Mouse (Mus musculus): ENCODE measurements at regions not wholly inside any gene's neighbourhood (a gene's known extent, or its start where the extent isn't known, plus 50 kb on each side); places are given as distances from the start of the nearest gene placed in this dataset.

DNA sequence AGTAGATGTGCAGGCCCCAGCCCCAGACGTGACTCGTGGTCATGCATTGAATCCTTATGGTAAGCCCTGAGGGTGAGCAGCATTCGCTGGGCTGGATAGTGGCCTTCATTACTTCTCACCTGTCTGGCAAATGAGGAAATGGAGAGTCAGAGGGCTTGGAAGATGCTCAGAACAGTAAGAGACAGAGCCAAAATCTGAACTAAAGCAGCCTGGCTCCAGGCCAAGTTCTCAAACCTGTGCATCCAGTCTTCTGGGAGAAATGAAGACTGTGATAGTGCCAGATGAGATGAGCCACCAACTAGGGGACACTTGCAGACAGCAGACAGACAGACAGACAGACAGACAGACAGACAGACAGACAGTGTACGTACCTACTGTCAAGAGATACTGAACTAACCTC, 137.1 kb downstream of the Wscd1 start:
- no peak for DNase-seq

DNA sequence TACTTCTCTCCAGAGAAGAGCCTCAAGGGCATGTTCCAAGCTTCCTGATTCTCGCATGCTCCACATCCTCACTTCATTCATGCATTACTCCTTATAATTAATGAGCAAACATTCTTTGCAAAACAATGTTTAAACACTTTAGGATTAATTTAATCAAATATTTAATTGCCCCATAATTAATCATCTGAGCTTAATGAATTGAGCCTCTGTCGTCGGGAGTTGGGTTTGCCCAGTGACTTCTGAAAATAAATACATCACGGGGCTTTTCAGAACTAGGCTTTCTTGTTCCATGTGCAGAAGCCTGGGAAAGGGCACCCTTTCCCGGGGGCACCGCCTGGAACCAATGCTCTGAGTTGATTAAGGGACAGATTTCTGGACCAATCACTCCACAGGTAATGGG, 135.1 kb downstream of the Wscd1 start:
- no peak for DNase-seq

DNA sequence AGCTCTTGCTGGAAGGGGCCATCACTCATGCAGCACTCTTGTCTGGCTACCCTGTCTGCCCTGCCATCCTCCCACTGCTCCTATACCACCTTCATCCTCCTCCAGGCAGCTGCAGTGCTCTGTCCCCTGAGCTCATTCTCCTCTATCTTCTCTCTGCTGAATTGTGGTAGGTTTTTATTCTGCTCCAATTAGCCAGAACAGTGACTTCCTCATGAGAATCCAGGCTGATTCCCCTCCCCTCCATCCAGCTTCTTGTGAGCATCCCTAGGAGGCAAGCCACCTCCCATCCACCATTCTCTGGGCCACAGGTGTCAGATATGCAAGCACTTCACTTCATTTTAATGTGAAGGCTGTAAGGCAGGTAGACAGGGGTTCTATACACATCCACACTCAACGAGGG, 132.1 kb downstream of the Wscd1 start:
- DNase-seq: no peak

DNA sequence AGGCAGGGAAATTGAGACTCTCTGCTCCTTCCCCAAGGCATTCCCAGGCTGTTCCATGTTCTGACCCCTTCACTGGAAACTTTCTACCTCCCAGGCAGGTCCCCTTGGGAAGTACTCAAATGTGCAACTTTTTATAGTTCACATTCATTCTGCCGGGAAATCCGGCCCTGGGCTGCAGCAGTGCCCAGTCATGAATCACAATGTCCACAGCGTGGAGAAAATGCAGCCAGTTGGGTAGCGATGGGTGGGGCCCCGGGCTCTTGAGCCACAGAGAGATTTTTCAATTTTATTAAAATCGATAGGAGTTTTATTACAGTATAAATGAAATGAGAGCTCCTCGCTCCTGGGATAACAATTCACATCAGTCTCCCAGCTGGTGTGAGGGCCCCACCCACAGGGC, 121.6 kb downstream of the Wscd1 start:
- DNase-seq: no peak

DNA sequence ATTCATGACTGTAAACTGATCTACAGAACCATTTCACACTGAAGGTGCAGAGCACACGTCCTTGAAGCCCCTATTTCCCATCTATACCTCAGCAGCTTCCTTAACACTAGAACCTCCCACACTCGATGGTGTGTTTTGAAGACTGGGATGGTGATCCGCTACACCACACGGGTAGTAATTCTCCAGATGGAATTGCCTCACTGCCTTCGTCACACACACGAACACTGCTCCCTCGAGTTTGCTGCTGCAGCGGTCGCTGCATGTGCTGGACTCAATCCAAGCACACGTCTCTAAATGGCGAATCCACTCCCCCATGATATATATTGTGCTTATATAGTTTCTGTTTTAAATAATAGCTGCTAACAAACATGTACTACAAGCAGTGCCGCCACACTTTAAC, 117.0 kb downstream of the Wscd1 start:
- no peak for DNase-seq

DNA sequence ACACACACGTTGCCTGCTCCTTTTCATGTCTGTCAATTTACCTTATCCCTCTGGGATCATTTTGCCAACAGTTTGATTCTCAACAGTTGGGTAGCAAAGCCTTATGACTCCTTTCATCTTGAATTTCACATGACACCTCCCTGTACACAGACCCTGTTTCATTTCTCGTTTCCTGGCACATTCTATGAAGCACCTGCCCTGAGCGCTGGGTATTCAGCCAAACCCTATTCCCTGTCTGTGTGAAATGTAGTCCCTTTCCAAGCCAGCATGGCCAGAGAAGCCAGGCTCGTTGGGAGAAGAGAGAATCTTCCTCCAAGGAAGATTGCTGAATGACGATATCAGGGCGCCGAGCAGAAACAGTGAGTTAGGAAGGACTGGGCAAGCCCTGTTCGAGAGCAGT, 108.2 kb downstream of the Wscd1 start:
- DNase-seq: no peak

DNA sequence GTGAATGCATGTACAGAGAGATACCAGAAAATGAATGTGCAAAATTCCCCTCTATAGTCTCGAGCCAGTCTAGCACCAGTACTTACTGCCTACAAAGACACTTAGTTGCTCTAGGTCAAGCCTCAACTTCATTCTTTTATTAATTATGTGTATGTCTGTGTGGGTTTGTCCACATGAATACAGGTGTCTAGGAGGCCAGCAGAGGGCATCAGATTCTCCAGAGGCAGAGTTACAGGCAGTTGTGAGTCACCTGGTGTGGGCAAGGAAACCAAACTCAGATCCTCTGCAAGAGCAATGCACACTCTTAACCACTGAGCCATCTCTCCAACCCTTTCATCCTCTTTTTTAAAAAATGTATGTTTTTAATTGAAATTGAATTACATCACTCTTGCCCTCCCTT, 105.8 kb downstream of the Wscd1 start:
- no peak for DNase-seq

DNA sequence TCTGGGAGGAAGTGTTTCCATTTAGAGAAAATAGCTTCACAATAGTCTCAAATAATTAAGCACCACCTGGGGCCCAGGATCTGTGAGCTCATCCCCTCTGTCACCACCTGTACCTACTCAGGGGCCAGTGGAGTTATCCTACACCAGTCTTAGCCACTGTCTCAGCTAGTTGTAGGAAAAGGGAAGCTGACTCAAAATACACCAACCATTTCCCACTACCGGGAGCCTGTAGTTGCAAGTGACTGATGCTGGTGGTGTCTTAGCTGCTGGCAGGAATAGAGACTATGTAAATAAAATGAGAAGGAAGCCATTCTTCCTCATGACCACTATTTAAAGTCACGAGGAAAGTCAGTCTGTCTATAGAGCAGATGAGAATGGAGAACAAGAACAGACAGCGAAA, 105.3 kb downstream of the Wscd1 start:
- DNase-seq: peak; percentile 48

DNA sequence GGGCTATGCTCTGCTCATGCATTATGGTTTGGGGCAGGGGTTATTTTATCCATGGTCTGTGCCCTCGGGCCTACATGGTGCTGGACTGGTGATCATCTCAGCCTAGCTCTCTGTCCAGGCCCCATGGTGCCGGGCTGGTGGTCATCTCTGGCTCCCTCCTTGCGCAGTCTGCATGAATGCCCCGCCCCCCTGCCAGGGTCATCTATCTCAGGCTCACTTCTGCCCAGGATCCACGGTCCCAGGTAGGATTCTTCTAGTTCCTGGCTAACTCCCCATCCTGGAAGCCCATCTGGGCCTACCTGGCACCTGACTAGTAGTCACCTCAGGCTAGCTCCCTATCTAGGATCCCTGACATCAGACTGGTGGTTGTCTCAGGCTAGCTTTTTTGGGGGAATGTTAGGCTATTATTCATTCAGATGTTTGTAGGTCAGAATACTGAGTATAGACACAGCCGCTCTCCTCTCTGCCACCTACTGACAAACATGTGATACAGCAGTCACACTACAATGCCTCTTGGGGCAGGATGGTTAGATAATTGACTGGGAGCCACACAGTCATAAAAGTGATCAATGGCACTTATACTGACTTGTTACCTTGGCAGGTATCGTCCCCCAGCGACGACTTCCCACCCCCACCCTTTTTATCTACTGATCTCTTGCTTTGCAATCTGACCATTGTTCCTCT, 98.1 kb downstream of the Wscd1 start:
- no peak for DNase-seq

DNA sequence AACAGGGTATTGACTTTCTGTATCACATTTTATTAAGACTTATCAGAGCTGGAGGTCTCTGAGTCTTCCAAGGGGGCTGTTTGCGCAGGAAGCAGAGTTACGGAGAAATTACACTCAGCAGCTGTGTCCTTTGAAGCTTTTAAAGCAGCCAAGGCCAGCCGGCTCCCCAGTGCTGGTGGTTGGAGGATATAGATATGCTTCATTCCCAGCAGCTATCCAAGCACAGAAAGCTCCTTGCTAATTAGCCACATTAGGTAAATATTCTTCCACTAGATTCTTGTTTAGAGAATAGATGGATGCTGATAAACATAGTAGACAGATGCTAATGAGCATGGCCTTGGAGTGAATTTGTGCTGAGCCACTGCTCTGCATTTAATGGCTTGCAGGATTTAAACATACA, 96.8 kb downstream of the Wscd1 start:
- no peak for DNase-seq

DNA sequence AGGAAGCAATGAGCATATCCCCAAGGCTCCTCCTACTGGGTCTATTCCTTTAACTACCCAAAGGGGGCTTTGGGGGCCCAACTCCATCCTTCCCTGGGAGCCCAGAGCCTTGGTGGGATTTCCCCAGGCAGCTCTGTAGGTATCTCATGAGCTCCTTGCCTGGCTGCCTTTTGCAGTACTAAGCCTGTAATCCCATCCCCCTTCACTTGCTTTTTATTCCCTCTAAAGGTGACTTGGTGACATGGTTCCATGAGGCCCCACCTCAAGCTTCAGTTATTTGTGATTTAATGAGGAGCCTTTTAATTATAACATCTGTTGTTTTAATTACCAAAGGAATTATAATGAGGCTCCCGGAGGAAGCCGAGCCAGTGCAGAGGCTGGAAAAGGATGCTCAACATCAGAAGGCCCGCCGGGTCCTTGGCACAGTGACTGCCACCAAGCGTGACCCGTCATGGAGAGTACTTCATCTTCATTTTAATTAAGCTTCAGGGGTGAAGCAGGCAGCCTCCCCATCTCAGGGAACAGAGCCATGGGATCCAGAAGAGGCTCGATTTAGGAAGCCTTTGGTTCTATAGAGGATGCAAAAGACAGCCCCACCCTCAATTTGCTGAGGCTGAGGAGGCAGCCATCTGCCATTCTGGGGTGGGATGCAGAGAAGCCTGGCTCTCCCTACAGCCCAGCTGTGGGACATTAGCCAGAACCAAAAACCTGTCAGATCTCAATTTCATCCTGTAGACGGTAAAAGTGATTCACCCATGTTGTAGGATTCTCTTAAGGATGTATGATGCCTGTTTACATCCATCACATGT, 91.1 kb downstream of the Wscd1 start:
- no peak for DNase-seq
